Mouse (Mus musculus) lung, adult 2 months (tissue): ENCODE data around the gene Rad9a.

Experiments used
- CTCF ChIP-seq: fragments of 200-500 bp; IDR thresholded peaks from 2 replicates; pipeline ENCODE4 v1.5.1; 2011; ENCODE audit warnings: mild to moderate bottlenecking, low read length, control low read depth; ENCODE audit not compliant: insufficient read depth
- POLR2A ChIP-seq: fragments of 200-500 bp; IDR thresholded peaks from 2 replicates; pipeline ENCODE4 v1.6.1; 2011; ENCODE audit warnings: low read depth, mild to moderate bottlenecking, control low read depth, low read length, borderline replicate concordance; ENCODE audit errors: extremely low read depth

DNA sequence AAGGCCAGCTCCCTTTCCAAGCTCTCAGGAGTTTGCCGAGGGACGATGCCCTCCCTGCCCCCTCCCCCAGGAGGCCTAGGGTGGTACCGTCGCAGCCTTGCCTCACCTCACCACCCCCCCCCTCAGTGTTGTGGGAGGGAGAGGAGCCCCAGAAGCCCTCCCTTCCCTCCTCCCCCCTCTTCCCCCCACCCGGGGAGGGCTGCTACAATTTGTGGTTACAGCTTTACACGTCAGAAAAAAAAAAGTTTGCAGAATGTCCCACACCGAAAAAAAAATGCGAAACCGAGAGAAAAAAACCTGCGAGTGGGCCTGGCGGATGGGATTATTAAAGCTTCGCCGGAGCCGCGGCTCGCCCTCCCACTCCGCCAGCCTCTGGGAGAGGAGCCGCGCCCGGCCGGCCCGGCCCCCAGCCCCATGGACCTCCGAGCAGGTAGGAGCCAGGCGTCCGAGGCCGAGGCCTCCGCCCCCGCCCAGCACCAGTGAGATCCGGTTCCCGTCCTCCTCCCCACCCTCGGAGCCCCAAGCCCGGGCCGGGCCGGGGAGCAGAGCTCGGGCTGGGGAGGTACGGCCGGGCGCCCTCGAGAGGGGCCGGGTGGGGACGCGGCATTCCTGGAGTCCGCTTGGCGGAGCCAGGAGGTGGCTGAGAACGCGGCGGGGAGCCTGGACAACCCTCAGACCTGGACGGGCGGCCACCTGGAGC lies 12.8 kb upstream of the Rad9a start, which contains the start of the genes Clcf1 and AC109138.7:
- no peak for TF ChIP-seq CTCF
- 0 out of 2 replicates have a peak, but pooled peaks have one; percentile 14 for TF ChIP-seq POLR2A
